Mouse (Mus musculus) intestine, postnatal 0 days (tissue): ENCODE data around the gene Ssr1. TPM values are rescaled to one million over a fixed set of nuclear protein-coding genes. Genes with fewer than 3 reads are reported as not detected.

Source experiments
- ATAC-seq: fragments of 200-750 bp; cut with Nextera tagmentation; 2 replicates; pipeline ENCODE4 v1.8.0; 2017; ENCODE audit warnings: mild to moderate bottlenecking, moderate TSS enrichment, moderate library complexity
- H3K27ac ChIP-seq: fragments of 300-500 bp; sonication (generic); 2 replicates; pipeline ENCODE4 v1.5.1; 2014; ENCODE audit warnings: mild to moderate bottlenecking, low read depth, low read length, moderate library complexity
- H3K27me3 ChIP-seq: fragments of 300-500 bp; sonication (generic); replicated peaks from 2 replicates; pipeline ENCODE4 v1.6.1; 2014; ENCODE audit warnings: low read length, mixed read lengths; ENCODE audit not compliant: control insufficient read depth, insufficient read depth
- H3K36me3 ChIP-seq: fragments of 300-500 bp; sonication (generic); 2 replicates; pipeline ENCODE4 v1.6.1; 2014; ENCODE audit warnings: mild to moderate bottlenecking, moderate library complexity; ENCODE audit not compliant: control insufficient read depth, insufficient read depth
- H3K4me1 ChIP-seq: fragments of 300-500 bp; sonication (generic); replicated peaks from 2 replicates; pipeline ENCODE4 v1.6.1; 2014; ENCODE audit warnings: antibody characterized with exemption, low read length, mixed read lengths; ENCODE audit not compliant: control insufficient read depth, insufficient read depth
- H3K4me2 ChIP-seq: fragments of 300-500 bp; sonication (generic); replicated peaks from 2 replicates; pipeline ENCODE4 v1.6.1; 2014; ENCODE audit warnings: low read depth, mild to moderate bottlenecking, moderate library complexity
- H3K4me3 ChIP-seq: fragments of 300-500 bp; sonication (generic); 2 replicates; pipeline ENCODE4 v1.5.1; 2014; ENCODE audit warnings: low read depth, low read length
- H3K9ac ChIP-seq: fragments of 300-500 bp; sonication (generic); 2 replicates; pipeline ENCODE4 v1.6.1; 2014; ENCODE audit warnings: mild to moderate bottlenecking, low read depth, low read length
- H3K9me3 ChIP-seq: fragments of 300-500 bp; sonication (generic); 2 replicates; pipeline ENCODE4 v1.6.1; 2016; ENCODE audit warnings: mixed run types; ENCODE audit not compliant: control insufficient read depth
- CTCF ChIP-seq: sonication (generic); IDR thresholded peaks from 2 replicates; pipeline ENCODE4 v1.5.1; 2016; ENCODE audit warnings: low read depth, mild to moderate bottlenecking, control low read depth, antibody characterized with exemption, moderate library complexity
- WGBS: fragments of 180-500 bp; shearing (Covaris S2); extraction: QIAGEN DNeasy Blood & Tissue Kit; methylation state at CpG from one replicate; pipeline ENCODE4 v1.1.7; 2014; 5-methylcytosine and 5-hydroxymethylcytosine counted together
- polyA plus RNA-seq: library from polyadenylated mRNA; unstranded; fragments of >200 nt; fragmentation: Nextera tagmentation; extraction: Ambion mirVana; gene quantifications from 2 replicates; pipeline ENCODE4 v1.2.1, GENCODE M21; 2015

Ssr1 gene
- polyA plus RNA-seq, 1 experiment from 2014 or later, result 77.9 TPM

- Histone ChIP-seq H3K9ac (no peak overlapping the region), H3K4me1 (no peaks in the 10 kb centered on the region), H3K4me3 (no peak overlapping the region), H3K9me3 (no peaks in the 10 kb centered on the region), H3K27ac (no peak overlapping the region), H3K27me3 (no peaks in the 10 kb centered on the region), H3K36me3 (peaks cover 77% of the 10 kb centered on the region), H3K4me2 (no peak overlapping the region)
- no peak for TF ChIP-seq CTCF
- no peak for ATAC-seq
- WGBS, result 86% methylated on average over 10 of the region's 10 CpGs
These were observed 70.2 kb downstream of the Ssr1 start for GRCm38 (mm10) chr13:37923643-37924460.

GRCm38 (mm10) chr13:37923091-37923490, 70.9 kb downstream of the Ssr1 start:
- no peak overlapping the region for H3K4me3 ChIP-seq
- H3K4me2 ChIP-seq, result no peak overlapping the region
- H3K27me3 ChIP-seq, result no peaks in the 10 kb centered on the region
- peaks cover 79% of the 10 kb centered on the region for H3K36me3 ChIP-seq
- no peak overlapping the region for H3K27ac ChIP-seq
- no peak overlapping the region for H3K9ac ChIP-seq
- WGBS, result 88% methylated on average over 4 of the region's 4 CpGs
- no peaks in the 10 kb centered on the region for H3K4me1 ChIP-seq
- no peaks in the 10 kb centered on the region for H3K9me3 ChIP-seq
- ATAC-seq, result no peak
- TF ChIP-seq CTCF, result no peak

DNA sequence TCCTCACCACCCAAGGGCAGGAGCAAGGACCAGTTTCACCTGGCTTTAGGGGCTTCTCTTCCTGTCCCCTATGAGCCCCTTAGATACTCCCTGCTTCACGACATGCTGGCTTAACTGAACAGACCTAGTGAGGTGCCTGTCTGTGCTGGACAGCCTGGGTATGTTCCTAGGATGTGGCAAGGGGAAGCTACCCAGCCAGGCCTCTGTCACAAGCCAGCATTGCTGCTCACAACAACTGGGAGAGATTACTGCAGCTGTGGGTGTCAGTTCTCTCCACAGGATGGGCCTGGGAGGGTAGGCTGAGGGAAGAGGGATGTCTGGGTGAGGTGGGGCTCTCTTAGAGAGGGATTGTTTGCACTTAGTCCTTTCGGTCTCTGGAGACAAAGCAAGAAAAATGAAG, 73.3 kb downstream of the Ssr1 start:
- Histone ChIP-seq H3K27ac (no peak overlapping the region), H3K4me3 (no peak overlapping the region), H3K36me3 (peaks cover 89% of the 10 kb centered on the region), H3K9me3 (no peaks in the 10 kb centered on the region), H3K27me3 (no peaks in the 10 kb centered on the region), H3K4me1 (no peaks in the 10 kb centered on the region), H3K9ac (no peak overlapping the region), H3K4me2 (no peak overlapping the region)
- no peak for ATAC-seq
- WGBS, result 76% methylated on average over 2 of the region's 2 CpGs
- no peak for TF ChIP-seq CTCF

GRCm38 (mm10) chr13:37919711-37920277, 74.2 kb downstream of the Ssr1 start:
- Histone ChIP-seq H3K4me1 (no peaks in the 10 kb centered on the region), H3K4me2 (no peak overlapping the region), H3K4me3 (no peak overlapping the region), H3K27me3 (no peaks in the 10 kb centered on the region), H3K9me3 (no peaks in the 10 kb centered on the region), H3K9ac (no peak overlapping the region), H3K27ac (no peak overlapping the region), H3K36me3 (peaks cover 90% of the 10 kb centered on the region)
- WGBS, result 87% methylated on average over 3 of the region's 3 CpGs
- no peak for TF ChIP-seq CTCF
- no peak for ATAC-seq

- H3K4me1 ChIP-seq, result no peaks in the 10 kb centered on the region
- H3K4me2 ChIP-seq, result no peak overlapping the region
- no peak overlapping the region for H3K27ac ChIP-seq
- no peak overlapping the region for H3K4me3 ChIP-seq
- H3K9me3 ChIP-seq, result no peaks in the 10 kb centered on the region
- ATAC-seq, result no peak
- WGBS, result 83% methylated on average over 15 of the region's 15 CpGs
- TF ChIP-seq CTCF, result no peak
- H3K27me3 ChIP-seq, result no peaks in the 10 kb centered on the region
- H3K36me3 ChIP-seq, result peaks cover 91% of the 10 kb centered on the region
- no peak overlapping the region for H3K9ac ChIP-seq
These were observed 75.4 kb downstream of the Ssr1 start for GRCm38 (mm10) chr13:37918336-37919261.

Other genes starting within 250 kb of the Ssr1 start
- 9.6 and 10.6 TPM in 2 replicates for gene Rreb1, start 215.8 kb downstream of the Ssr1 start, polyA plus RNA-seq
- gene Riok1, start 42.8 kb upstream of the Ssr1 start, polyA plus RNA-seq, result 15.7 and 20.6 TPM in 2 replicates
- 0.63 and 0.71 TPM in 2 replicates for gene Cage1, start 42.9 kb upstream of the Ssr1 start, polyA plus RNA-seq
- 14.8 and 15.7 TPM in 2 replicates for gene Dsp, start 157.1 kb upstream of the Ssr1 start, polyA plus RNA-seq
- 19.5 and 23.8 TPM in 2 replicates for gene Snrnp48, start 210.7 kb upstream of the Ssr1 start, polyA plus RNA-seq